Mouse (Mus musculus) midbrain, embryonic 11.5 days (tissue): Measurements from ENCODE around the gene Klhdc7b. TPM values are rescaled to one million over a fixed set of nuclear protein-coding genes. Genes with fewer than 3 reads are reported as not detected.

ENCODE experiments used
- polyA plus RNA-seq: library from polyadenylated mRNA; unstranded; fragments of >200 nt; fragmentation: Nextera tagmentation; extraction: Ambion mirVana; gene quantifications from 2 replicates; pipeline ENCODE4 v1.2.1, GENCODE M21; 2014

The Klhdc7b gene
- polyA plus RNA-seq, 1 experiment from 2014 or later, result not detected

Other genes with a start within 250 kb of the Klhdc7b start
- gene Mapk12, start 244.2 kb upstream of the Klhdc7b start, polyA plus RNA-seq, result 21.3 and 27.0 TPM in 2 replicates
- gene Mapk11, start 235.3 kb upstream of the Klhdc7b start, polyA plus RNA-seq, result 34.9 and 40.6 TPM in 2 replicates
- gene Plxnb2, start 204.1 kb upstream of the Klhdc7b start, polyA plus RNA-seq, result 97.5 and 115 TPM in 2 replicates
- gene Dennd6b, start 188.4 kb upstream of the Klhdc7b start, polyA plus RNA-seq, result 26.2 and 26.6 TPM in 2 replicates
- 35.9 and 40.0 TPM in 2 replicates for gene Ppp6r2, start 173.4 kb upstream of the Klhdc7b start, polyA plus RNA-seq
- gene Sbf1, start 69.6 kb upstream of the Klhdc7b start, polyA plus RNA-seq, result 48.1 and 53.3 TPM in 2 replicates
- gene Adm2, start 62.2 kb upstream of the Klhdc7b start, polyA plus RNA-seq, result 0.12 TPM in 1 of 2 replicates, not detected in the other
- gene Miox, start 50.5 kb upstream of the Klhdc7b start, polyA plus RNA-seq, result not detected in 2 replicates
- gene Lmf2, start 29.3 kb upstream of the Klhdc7b start, polyA plus RNA-seq, result 29.8 and 31.8 TPM in 2 replicates
- gene Ncaph2, start 29.2 kb upstream of the Klhdc7b start, polyA plus RNA-seq, result 155 and 168 TPM in 2 replicates
- gene Sco2, start 11.1 kb upstream of the Klhdc7b start, polyA plus RNA-seq, result 5.8 and 6.0 TPM in 2 replicates
- gene Tymp, start 7.9 kb upstream of the Klhdc7b start, polyA plus RNA-seq, result 1.2 and 1.9 TPM in 2 replicates
- 0.26 and 0.64 TPM in 2 replicates for gene Odf3b, start 5.6 kb upstream of the Klhdc7b start, polyA plus RNA-seq
- gene Syce3, start 25.6 kb downstream of the Klhdc7b start, polyA plus RNA-seq, result not detected in 2 replicates
- gene Cpt1b, start 40.9 kb downstream of the Klhdc7b start, polyA plus RNA-seq, result 0.93 and 1.1 TPM in 2 replicates
- gene C730034F03Rik, start 44.7 kb downstream of the Klhdc7b start, polyA plus RNA-seq, result 1.9 and 2.4 TPM in 2 replicates
- gene Gm44502, start 44.8 kb downstream of the Klhdc7b start, polyA plus RNA-seq, result not detected in 2 replicates
- 48.3 and 49.6 TPM in 2 replicates for gene Chkb, start 45.0 kb downstream of the Klhdc7b start, polyA plus RNA-seq
- gene Mapk8ip2, start 69.0 kb downstream of the Klhdc7b start, polyA plus RNA-seq, result 23.6 TPM in 2 replicates
- 7.4 and 9.4 TPM in 2 replicates for gene Arsa, start 92.5 kb downstream of the Klhdc7b start, polyA plus RNA-seq
- 2.2 TPM in 2 replicates for gene Shank3, start 114.7 kb downstream of the Klhdc7b start, polyA plus RNA-seq
- 0.42 and 0.43 TPM in 2 replicates for gene Acr, start 183.4 kb downstream of the Klhdc7b start, polyA plus RNA-seq
- 84.3 and 87.3 TPM in 2 replicates for gene Rabl2, start 207.0 kb downstream of the Klhdc7b start, polyA plus RNA-seq